Mouse (Mus musculus): ENCODE results near the gene Dcaf15. TPM values are rescaled to one million over a fixed set of nuclear protein-coding genes. Genes with fewer than 3 reads are reported as not detected.
A peak's percentile ranks its signal among the peaks of the same experiment; 100 is the strongest.

Gene Dcaf15
- polyA plus RNA-seq (2015; fragmentation: Nextera tagmentation; extraction: Ambion mirVana), result 9.2 and 11.6 TPM in 2 replicates

DNA sequence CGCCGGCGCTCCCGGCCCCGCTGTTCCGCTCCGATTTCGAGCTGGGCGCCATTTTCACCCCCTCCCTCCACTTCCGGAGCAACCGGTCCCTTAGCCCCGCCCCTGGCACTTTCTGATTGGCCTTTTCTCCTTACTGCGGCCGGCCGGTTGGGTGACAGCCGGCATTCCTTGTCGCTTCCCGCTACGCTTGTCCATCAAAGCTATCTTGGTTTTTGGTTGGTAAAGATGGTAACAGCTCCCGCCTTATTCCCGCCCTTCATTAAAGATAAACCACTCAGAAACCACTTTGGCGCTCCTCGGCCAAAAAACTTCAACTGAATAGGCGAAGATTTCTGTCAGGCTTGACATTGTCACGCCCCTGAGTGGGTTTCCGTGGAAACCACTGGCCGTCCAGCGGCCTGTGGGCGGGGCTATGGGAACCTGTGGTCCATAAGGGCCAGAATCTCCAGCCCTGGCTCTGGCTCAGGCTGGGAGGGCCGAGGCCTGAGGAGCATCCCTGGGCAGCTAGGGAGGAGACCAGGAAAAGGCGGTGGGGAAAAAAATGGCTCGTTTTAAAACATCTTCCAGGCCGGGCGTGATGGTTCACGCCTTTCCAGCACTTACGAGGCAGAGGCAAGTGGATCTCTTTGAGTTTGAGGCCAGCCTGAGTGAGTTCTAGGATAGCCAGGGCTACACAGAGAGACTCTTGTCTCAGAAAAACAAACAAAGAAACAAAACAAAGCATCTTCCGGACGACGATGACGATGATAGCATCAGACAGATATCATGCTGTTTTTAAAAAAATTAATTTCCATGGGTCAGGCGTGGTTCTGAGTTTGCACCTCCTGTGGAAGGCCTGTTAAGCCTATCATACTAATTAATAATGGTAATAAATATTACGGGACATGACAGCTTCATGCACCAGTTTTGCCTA is at the start of gene Dcaf15:
TSS of gene Dcaf15 (minus strand) at position 72 of the 913 bp plus-strand sequence.
- Histone ChIP-seq H3K9me3 (replicated peaks) (no peaks in the 10 kb centered on the region), H3K4me1 (peaks cover 32% of the 10 kb centered on the region), H3K27ac (peak within 1 kb of the TSS; percentile 87), H3K36me3 (peaks cover 28% of the 10 kb centered on the region), H3K4me3 (replicated peaks) (peak within 1 kb of the TSS; percentile 65), H3K9ac (peak within 1 kb of the TSS; percentile 71), H3K27me3 (no peaks in the 10 kb centered on the region), H3K4me2 (peak within 1 kb of the TSS; percentile 71)
- WGBS, result 8% methylated on average over 42 of the region's 42 CpGs
- ATAC-seq (replicated peaks; ENCODE audit: low FRiP score), result peak; percentile 96

DNA sequence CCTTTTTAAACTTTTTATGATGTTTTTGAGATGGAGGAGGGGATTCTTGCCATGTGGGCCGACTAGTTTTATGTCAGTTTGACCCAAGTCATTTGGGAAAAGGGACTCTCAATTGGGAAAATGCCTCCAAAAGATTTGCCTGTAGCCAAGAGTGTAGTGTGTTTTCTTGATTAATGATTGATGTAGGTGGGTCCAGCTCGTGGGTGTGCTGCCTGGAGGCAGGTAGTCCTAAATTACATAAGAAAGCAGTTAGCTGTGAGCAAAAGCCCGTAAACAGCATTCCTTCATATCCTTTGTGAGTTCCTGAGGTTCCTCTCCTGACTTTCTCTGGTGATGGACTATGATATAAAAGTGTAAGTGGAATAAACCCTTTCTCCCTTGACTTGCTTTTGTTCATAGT is 44.6 kb upstream of the Dcaf15 start:
- H3K4me3 ChIP-seq (replicated peaks), result no peak overlapping the region
- no peak for ATAC-seq (replicated peaks; ENCODE audit: low FRiP score)
- peaks cover 10% of the 10 kb centered on the region for H3K36me3 ChIP-seq
- no peaks in the 10 kb centered on the region for H3K27me3 ChIP-seq
- 45% methylated on average over 3 of the region's 3 CpGs for WGBS
- no peaks in the 10 kb centered on the region for H3K9me3 ChIP-seq (replicated peaks)
- no peak overlapping the region for H3K9ac ChIP-seq
- peaks cover 24% of the 10 kb centered on the region for H3K4me1 ChIP-seq
- peak overlapping the region; percentile 49 for H3K27ac ChIP-seq
- no peak overlapping the region for H3K4me2 ChIP-seq

DNA sequence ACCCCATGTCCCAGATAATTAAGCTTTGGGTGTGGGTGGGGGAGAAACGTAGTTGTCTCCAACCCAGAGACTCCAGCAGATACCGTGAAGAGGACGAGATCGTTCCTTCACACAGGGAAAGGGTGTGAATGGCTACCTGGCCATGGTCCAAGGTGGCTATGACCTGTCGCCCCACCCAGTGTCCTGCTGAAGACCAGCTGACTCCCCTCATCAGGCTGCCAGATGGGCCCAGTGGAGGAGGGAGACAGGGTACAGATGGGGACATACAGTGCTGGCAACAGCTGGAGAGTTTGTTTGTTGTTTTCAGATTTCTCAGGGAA is 43.9 kb upstream of the Dcaf15 start:
- 0 out of 2 replicates have a peak, but pooled peaks have one; percentile 0 for ATAC-seq (replicated peaks; ENCODE audit: low FRiP score)
- no peaks in the 10 kb centered on the region for H3K9me3 ChIP-seq (replicated peaks)
- H3K9ac ChIP-seq, result no peak overlapping the region
- peaks cover 24% of the 10 kb centered on the region for H3K4me1 ChIP-seq
- peak overlapping the region; percentile 24; the same call in 1 of the 2 replicates for H3K27ac ChIP-seq
- peak overlapping the region; percentile 89 for H3K4me2 ChIP-seq
- no peaks in the 10 kb centered on the region for H3K27me3 ChIP-seq
- H3K4me3 ChIP-seq (replicated peaks), result peak overlapping the region; percentile 72
- H3K36me3 ChIP-seq, result peaks cover 17% of the 10 kb centered on the region
- WGBS, result 79% methylated on average over 5 of the region's 5 CpGs

DNA sequence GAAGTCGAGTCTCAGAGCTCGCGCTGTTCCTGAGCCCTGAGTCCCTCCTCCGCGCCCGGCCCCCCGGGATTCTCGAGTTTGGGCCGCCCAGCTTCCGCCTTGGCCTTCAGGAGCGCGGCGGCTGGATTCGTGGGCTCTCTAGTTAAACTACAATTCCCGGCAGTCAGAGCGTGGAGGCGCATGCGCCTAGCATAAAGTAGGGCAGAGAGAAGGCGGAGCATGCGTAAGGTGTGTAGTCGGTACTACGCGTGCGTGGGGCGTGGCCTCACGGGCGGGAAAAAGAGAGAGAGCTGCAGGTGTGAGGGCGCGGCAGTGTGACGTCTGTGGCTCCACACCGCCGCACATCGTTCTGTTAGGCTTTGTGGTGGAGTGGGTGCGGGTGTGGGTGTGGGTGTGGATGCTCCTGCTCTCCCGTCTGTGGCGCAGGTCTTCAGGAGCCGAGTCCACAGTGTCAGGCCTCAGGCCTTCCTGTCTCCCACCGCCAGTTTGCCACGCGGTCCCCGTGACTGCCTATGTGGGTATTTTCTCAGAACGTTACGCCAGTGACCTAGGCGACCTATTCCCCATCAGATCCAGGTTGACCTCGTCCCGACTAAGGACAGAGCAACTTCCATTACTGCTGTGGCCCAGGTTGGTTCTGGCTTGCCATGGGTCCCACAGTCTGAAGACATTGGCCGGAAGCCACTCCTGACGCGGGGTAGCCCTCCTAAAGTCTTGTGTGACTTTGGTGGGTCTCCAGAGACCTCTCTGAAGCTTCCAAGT is 43.4 kb upstream of the Dcaf15 start, which contains the start of the genes Cc2d1a and 4930432K21Rik:
TSS of gene Cc2d1a (minus strand) at position 168 of the 762 bp plus-strand sequence.
TSS of gene 4930432K21Rik (plus strand) at position 257 of the 762 bp plus-strand sequence.
- WGBS, result 16% methylated on average over 49 of the region's 49 CpGs
- Histone ChIP-seq H3K36me3 (peaks cover 23% of the 10 kb centered on the region), H3K4me2 (peak within 1 kb of the TSS; percentile 89), H3K4me1 (peaks cover 24% of the 10 kb centered on the region), H3K9ac (peak within 1 kb of the TSS; percentile 80), H3K27ac (peak within 1 kb of the TSS; percentile 76), H3K9me3 (replicated peaks) (no peaks in the 10 kb centered on the region), H3K27me3 (no peaks in the 10 kb centered on the region), H3K4me3 (replicated peaks) (peak within 1 kb of the TSS; percentile 72)
- peak; percentile 94 for ATAC-seq (replicated peaks; ENCODE audit: low FRiP score)

DNA sequence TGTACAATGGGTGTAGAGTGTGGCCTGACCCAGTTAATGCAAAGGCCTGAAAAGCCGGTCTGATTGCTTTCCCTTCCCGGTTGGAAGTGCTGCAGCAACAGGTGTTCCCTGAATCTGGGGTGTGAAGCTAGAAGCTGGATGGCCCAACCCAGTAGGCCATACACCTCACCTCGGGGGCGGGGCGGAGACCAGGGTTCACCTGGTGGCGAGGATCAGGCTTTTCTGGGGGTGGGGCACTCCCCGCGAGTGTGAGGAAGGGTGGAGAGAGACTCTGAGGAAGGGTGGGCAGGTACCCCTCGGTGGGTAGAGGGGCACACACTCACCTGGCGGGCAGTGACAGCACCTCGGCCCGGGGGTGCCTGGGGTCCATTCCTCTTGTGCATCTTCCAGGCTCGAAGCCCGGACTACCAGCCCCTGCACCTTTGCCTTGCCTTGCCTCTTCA is 42.8 kb upstream of the Dcaf15 start:
- peak overlapping the region; percentile 76 for H3K27ac ChIP-seq
- H3K4me3 ChIP-seq (replicated peaks), result peak overlapping the region; percentile 72
- no peak; the same call in 1 of the 2 replicates for ATAC-seq (replicated peaks; ENCODE audit: low FRiP score)
- no peaks in the 10 kb centered on the region for H3K9me3 ChIP-seq (replicated peaks)
- H3K4me2 ChIP-seq, result peak overlapping the region; percentile 89
- H3K4me1 ChIP-seq, result peaks cover 24% of the 10 kb centered on the region
- no peaks in the 10 kb centered on the region for H3K27me3 ChIP-seq
- 9% methylated on average over 14 of the region's 14 CpGs for WGBS
- peak overlapping the region; percentile 80 for H3K9ac ChIP-seq
- peaks cover 29% of the 10 kb centered on the region for H3K36me3 ChIP-seq

DNA sequence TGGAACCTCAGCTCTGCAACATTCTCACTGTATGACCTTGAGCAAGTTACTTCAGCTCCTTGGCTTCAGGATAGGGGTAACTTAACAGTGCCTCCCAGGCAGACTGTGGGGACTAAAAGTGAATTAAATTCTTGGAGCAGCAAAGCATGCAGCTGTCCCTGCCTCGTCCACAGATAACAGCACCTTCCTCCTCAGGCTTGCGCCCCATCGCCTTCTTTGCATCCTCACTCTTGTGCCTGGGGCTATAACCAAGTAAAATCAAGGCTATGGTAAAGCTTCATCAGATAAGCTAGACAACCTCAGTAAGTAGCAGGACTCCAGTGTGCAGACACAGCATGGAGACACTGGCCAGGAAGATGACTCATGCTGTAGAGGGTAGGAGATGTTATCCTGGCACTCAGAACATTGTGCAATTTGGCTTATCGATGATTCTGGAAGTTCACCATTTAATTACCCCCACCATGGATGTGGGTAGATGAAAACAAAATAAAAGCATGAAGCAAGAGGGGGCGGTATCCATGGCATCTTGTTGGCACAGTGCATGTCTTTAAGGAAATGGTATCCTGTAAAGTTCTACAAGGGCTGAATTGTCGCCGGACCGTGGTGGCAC is 40.2 kb upstream of the Dcaf15 start:
- Histone ChIP-seq H3K4me2 (no peak overlapping the region), H3K4me1 (peaks cover 22% of the 10 kb centered on the region), H3K27me3 (no peaks in the 10 kb centered on the region), H3K9me3 (replicated peaks) (no peaks in the 10 kb centered on the region), H3K9ac (no peak overlapping the region), H3K27ac (no peak overlapping the region), H3K4me3 (replicated peaks) (no peak overlapping the region), H3K36me3 (peaks cover 53% of the 10 kb centered on the region)
- ATAC-seq (replicated peaks; ENCODE audit: low FRiP score), result no peak
- 84% methylated on average over 8 of the region's 8 CpGs for WGBS

DNA sequence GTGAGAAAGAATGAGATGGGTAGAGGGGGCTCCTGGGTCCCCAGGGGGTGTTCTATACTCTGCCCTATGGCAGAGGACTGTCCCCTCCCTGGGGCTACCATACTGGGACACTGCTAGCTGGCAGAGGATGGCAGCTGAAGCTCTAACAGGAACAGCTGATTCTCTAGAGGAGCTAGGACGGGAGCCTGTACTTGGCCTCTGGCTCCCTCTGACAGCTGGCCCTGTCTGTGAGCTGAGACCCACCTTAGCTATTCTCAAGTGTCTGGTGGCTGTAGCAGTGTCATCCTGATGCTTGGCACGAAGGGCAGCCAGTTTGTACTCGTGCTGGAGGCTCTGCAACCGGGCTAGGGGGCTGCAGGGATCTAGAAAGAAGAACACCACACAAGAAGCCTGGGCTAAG is 36.3 kb upstream of the Dcaf15 start:
- Histone ChIP-seq H3K9ac (no peak overlapping the region), H3K27ac (no peak overlapping the region), H3K9me3 (replicated peaks) (no peaks in the 10 kb centered on the region), H3K4me2 (no peak overlapping the region), H3K4me3 (replicated peaks) (no peak overlapping the region), H3K4me1 (no peaks in the 10 kb centered on the region), H3K36me3 (peaks cover 90% of the 10 kb centered on the region), H3K27me3 (no peaks in the 10 kb centered on the region)
- no peak for ATAC-seq (replicated peaks; ENCODE audit: low FRiP score)
- 92% methylated on average over 4 of the region's 4 CpGs for WGBS

DNA sequence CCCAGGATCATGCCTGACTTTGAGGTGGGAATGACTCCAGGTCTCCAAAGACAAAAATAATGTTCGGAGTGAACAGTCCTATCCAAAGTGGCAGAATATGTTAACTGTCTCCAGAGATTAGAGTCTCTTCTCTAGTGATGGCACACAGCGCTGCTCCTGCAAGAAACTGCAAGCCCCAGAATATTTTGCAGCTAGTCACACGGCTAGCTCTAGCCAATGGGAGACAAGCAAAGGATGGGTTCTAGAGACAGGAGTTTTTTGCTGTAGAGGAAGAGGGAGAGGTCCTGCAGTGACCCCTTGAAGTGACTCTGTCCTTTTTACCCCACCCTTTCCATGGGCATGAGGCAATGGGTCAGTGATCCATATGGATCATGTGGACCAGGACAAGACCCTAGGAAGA is 33.3 kb upstream of the Dcaf15 start:
- Histone ChIP-seq H3K9me3 (replicated peaks) (no peaks in the 10 kb centered on the region), H3K27ac (no peak overlapping the region), H3K4me2 (no peak overlapping the region), H3K4me1 (no peaks in the 10 kb centered on the region), H3K4me3 (replicated peaks) (no peak overlapping the region), H3K9ac (no peak overlapping the region), H3K27me3 (no peaks in the 10 kb centered on the region), H3K36me3 (peaks cover 99% of the 10 kb centered on the region)
- ATAC-seq (replicated peaks; ENCODE audit: low FRiP score), result no peak
- 92% methylated on average over 3 of the region's 3 CpGs for WGBS

DNA sequence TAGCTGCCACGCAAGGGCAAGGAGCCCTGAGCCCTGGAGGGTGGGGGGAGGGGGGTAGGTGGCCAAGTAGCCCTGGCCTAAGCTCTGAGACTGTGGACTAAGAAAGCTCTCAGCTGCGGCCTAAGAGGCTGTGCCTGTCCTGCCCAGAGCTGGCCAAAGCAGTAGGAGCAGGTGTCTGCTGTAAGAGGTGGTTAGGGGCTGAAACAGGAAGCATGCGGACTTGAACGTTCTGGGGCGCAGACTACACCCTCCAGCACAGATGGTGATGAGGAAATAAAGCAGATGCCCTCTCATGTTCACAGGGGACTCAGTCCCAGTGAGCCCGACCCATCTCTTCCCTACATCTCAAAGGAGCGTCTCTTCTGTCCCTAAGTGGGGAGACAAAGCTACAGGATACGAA is 27.7 kb upstream of the Dcaf15 start:
- H3K36me3 ChIP-seq, result peaks cover 56% of the 10 kb centered on the region

DNA sequence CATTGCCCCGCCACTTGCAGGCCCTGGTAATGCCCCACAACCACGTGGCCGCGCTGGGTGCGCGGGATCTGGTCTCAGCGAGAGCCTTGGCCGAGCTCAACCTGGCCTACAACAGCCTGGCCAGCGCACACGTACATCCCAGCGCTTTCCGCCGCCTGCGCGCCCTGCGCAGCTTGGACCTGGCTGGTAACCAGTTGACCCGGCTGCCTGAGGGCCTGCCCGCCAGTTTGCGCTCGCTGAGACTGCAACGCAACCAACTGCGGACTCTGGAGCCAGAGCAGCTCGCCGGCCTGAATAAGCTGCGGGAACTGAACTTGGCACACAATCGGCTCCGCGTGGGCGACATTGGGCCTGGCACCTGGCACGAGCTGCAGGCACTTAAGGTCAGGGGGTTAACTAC is 26.2 kb upstream of the Dcaf15 start:
- Histone ChIP-seq H3K9ac (no peak overlapping the region), H3K9me3 (replicated peaks) (no peaks in the 10 kb centered on the region), H3K27me3 (no peaks in the 10 kb centered on the region), H3K4me3 (replicated peaks) (no peak overlapping the region), H3K27ac (no peak overlapping the region), H3K36me3 (peaks cover 41% of the 10 kb centered on the region), H3K4me2 (no peak overlapping the region), H3K4me1 (peaks cover 20% of the 10 kb centered on the region)
- ATAC-seq (replicated peaks; ENCODE audit: low FRiP score), result no peak
- WGBS, result 43% methylated on average over 30 of the region's 30 CpGs

More for the DNA sequence above, 27.7 kb upstream of the Dcaf15 start:
- Histone ChIP-seq H3K27me3 (no peaks in the 10 kb centered on the region), H3K4me1 (peaks cover 12% of the 10 kb centered on the region), H3K4me2 (no peak overlapping the region), H3K9me3 (replicated peaks) (no peaks in the 10 kb centered on the region), H3K9ac (no peak overlapping the region), H3K4me3 (replicated peaks) (no peak overlapping the region), H3K27ac (no peak overlapping the region)
- WGBS, result 88% methylated on average over 8 of the region's 8 CpGs
- ATAC-seq (replicated peaks; ENCODE audit: low FRiP score), result no peak

DNA sequence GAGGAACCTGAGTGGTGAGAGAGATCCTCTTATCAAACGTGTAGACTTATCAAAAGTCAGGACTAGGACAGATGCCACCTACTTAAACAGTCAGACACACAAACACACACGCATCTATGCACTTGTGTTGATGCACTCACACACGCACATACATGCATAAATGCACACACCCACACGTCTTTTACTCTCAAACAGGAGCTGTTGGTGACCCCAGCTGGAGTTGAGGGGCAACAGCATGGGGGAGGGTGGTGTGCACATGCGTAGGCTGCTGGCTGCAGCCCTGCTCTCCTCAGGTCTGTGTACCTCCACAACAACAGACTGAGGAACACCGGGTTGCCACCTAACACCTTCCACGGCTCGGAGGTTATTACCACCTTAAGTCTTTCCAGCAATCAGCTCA is 23.7 kb upstream of the Dcaf15 start:
- peaks cover 24% of the 10 kb centered on the region for H3K4me1 ChIP-seq
- ATAC-seq (replicated peaks; ENCODE audit: low FRiP score), result no peak
- 46% methylated on average over 8 of the region's 8 CpGs for WGBS
- no peaks in the 10 kb centered on the region for H3K27me3 ChIP-seq
- no peak overlapping the region for H3K27ac ChIP-seq
- H3K36me3 ChIP-seq, result peaks cover 16% of the 10 kb centered on the region
- H3K9me3 ChIP-seq (replicated peaks), result no peaks in the 10 kb centered on the region
- H3K4me2 ChIP-seq, result no peak overlapping the region
- no peak overlapping the region for H3K9ac ChIP-seq
- H3K4me3 ChIP-seq (replicated peaks), result no peak overlapping the region

Measured in kidney, embryonic 15.5 days (tissue).